Mouse (Mus musculus) adrenal gland, adult (tissue): ENCODE data around the gene Acsbg1.
A peak's percentile ranks its signal among the peaks of the same experiment; 100 is the strongest.
"Not testable (repeated sequence)": the region's sequence is repeated elsewhere in the genome, so short reads cannot be mapped to it uniquely, and the experiment has no call there.

Experiments used
- DNase-seq, 2 experiments: peaks; one replicate each; pipeline ENCODE4 v3.0.0; 2022 to 2023; ENCODE audit warnings: low spot score in 1 of 2; ENCODE audit not compliant: inconsistent age in 2 of 2

Gene Acsbg1

DNA sequence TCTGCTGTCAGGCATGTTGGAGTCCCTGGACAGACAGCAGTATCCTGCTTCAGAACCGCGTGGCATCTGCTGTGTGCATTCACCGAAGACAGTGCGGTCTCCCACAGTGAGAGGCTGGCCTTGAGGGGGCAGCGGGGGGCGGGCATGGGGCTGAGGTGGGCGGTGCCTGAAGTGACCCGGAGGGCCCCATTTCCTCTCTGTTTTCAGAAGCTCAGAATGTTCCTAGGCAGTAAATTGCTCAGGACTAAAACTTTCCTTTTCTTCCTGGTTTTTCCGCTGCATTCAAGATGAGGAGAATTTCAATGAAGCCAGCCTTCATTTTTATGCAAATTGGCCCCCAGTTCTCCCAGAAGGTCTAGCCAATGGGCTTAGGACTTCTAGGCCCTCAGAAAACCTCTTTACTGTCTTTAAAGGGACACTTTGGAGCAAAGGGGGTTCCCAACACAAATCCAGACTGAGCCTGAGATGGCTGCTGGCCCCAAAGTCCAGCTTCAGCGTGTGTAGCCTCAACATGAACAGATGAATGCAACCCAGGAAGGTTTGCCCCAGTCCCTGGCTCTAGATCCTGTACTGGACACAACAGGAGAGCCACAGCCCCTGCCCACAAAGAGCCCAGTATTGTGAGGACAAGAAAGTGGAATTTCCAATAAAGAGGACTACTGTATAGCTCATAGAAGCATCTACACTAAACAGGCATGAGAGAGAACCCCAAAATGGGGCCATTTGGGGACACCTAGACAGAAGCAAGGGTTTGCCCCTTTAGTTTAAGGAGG lies at the start of gene Acsbg1:
Gene Acsbg1 (minus strand): TSS at position 266 of the 773 bp plus-strand sequence.
- DNase-seq = peak; percentile 83 to 85

DNA sequence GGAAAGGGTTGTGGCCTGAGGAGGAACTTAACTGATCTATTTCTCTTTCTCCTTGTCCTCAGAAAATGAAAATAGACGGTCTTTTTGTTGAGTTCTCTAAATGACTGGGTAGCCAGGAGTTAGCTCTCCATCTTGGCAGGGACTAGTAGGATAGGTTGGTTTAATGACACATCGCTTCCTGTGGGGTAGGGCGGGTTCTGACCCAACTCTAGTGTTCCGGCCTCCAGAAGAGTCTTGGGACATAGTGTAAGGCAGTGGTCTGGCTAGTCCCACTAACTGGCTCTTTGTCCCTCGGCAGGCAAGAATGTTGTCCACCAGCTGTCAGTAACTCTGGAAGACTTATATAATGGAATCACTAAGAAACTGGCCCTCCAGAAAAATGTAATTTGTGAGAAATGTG lies 46.4 kb upstream of the Acsbg1 start:
- no peak for DNase-seq

DNA sequence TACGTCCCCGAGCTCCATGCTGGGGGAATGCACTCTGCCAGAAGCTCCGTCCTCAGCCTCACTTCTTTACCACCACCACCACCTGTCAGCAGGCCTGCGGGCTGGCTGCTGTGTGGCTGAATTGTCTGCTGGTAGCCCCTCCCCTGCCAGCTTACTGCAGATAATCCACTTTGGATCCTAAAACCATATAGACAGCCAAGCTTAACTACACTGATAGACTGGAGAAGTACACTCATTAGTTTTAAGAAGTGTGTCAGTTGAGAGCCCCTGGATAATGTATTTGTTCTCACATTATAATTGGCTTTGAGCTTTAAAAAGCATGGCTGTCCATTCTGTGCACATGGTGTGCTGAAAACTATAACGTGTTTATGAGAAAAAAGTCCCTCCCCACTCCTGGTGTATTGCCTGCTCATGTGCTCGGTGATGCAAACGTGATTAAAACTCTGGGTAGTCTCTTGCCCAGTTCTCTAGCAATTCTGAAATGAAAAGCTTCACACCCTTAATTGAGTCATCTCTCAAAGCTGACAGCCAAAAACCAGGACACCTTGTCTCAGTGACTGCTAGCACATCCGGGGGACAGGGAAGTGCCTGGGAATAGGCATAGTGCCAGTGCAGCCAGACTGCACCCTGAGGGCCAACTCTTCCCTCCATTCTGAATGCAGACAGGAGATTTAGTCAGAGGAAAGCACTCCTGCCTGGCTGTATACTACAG lies 45.8 kb upstream of the Acsbg1 start:
- no peak for DNase-seq

DNA sequence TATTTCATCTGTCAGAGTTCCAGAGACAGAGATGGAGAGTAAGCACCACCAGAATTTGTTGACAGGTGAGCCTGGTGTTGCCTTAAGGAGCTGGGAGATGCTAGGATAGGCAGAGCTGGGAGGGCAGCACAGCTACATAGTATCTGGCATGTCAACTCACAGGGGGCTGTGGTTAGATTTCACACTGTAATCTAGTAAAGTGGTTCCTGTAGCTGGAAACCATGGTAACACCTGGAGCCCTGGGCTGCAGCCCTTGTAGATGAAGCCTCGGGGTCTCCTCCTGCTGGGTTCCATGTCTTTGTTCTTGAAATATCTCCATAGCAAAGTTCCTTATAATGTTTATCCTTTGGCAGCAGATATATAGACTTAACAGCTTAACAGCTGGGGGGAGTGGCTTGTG lies 43.9 kb upstream of the Acsbg1 start:
- no peak for DNase-seq

GRCm38 (mm10) chr9:54704361-54704760 lies 42.7 kb upstream of the Acsbg1 start:
- no peak for DNase-seq

GRCm38 (mm10) chr9:54702581-54702980 lies 40.9 kb upstream of the Acsbg1 start:
- peak in 1 of 2 experiments; percentile 56 for DNase-seq

DNA sequence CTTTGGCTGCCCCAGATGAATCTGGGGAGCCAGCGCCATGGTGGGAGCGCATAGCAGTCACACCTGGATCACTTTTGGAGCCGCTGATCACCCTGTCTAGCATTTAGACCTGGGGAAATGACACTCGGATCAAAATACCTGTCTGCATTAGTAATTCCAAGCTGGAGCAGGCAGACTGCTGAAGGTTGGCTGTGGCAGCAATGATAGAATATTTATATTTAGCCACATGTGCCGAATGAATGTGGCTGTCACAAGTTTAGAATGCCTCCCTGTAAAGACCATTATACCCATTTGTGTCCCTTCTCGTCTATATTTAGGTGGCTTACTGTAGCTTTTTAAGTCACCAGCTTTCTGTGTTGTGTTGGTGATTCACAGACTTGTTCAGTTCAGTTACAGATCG lies 39.1 kb upstream of the Acsbg1 start:
- DNase-seq = no peak

GRCm38 (mm10) chr9:54700174-54700475 lies 38.5 kb upstream of the Acsbg1 start:
- no peak for DNase-seq

GRCm38 (mm10) chr9:54699345-54700173 lies 37.9 kb upstream of the Acsbg1 start:
- peak; percentile 89 to 96 for DNase-seq

GRCm38 (mm10) chr9:54699087-54699344 lies 37.3 kb upstream of the Acsbg1 start:
- DNase-seq = no peak

DNA sequence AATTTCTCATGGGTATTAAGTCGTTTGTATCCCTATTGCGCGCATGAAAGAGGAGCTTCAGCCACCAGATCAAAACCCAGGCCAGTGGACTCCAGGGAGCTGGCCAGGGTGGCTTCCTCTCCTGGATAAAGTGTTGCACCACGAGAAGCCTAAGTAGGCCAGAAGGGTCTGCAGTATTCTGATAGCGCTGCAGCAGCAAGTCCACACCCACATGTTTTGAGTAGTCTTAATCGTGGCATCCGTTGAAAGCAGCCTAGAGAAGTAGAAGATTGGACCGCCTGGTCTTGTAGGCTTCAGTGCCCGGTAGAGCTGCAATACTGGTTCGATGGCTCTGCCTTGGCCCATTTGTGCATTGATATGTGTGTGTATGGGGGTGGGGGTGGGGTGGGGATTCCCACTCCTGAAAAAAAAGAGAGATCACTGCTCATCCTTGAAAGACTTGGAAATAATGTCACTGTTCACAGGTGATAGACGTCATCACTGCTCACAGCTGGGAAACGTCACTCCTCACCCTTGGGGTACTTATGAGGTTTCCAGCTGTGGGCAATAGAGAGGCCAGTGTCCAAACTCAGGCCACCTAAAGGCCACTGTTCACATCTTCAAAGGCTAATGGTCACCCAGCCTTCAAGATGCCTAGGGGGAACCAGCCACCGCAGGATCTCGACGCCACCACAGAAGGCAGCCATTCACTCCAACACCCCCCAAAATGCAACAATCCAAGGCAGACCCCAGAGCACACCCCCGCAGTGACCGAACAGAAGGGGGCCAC lies 36.8 kb upstream of the Acsbg1 start, which contains the start of gene Dnaja4:
Gene Dnaja4 (plus strand): TSS at position 556 of the 769 bp plus-strand sequence.
- no peak for DNase-seq

DNA sequence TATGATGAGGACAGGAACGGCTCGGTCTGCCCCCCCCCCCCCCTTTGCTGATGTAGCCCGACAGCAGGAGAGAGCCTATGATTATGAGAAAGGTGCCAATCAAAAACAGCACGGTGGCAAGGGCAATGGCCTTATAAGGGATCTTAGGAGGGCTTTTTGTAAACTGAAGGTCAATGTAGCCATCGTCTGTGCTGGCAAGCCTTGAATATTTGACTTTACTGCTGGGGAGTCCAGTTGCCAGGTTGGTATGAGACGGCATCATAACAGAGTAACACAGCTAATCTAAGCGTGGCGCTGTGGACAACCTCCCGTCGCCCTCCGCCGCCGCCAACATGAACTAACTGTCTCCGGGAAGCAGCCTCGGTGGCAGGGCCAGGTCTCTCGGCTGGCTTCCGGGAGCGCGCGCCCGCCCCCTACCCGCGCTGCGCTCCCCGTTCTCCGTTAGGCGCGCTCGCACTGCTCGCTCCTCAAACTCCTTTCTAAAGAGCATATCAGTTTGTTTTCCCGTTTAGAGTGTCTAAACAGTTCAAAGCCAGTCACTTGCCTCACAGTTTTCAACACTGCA lies 29.7 kb upstream of the Acsbg1 start:
- peak; percentile 48 to 75 for DNase-seq

DNA sequence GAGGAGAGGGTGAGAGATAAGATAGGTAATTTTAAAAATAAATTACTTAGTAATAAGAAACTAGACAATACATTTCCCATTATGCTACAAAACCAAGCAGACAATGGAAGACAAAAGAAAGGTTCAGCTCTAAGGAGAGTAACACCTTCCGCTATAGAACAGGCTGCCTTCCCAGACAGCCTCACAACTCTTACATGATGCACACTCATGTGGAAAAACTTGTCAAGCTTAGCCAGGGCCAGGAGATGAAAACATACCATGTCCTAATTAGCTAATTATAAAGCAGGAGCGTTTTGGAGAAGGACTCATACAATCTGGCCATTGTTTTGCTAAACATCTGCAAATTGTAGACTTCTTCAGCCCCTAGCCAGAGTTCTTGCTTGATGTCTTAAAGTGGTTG lies 29.0 kb upstream of the Acsbg1 start:
- DNase-seq = not testable (repeated sequence)

DNA sequence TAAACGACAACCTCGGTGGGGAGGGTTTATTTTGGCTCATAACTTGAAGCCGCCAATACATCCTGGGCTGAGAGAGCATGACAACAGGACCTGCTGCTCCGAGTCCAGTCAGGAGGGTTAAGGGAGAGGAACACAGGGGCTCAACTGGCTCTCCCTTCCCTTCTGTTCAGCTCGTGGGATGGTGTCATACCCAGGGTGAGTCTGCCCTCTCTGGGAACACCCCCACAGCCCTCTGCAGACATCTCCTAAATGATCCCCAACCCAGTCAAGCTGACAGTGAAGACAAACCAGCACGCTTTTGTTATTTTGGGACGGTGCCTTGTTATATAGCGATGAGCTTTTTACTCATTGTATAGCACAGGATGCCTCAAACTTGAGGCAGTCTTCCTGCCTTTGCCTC lies 27.8 kb upstream of the Acsbg1 start:
- DNase-seq = no peak

GRCm38 (mm10) chr9:54687246-54688236 lies 25.9 kb upstream of the Acsbg1 start:
- DNase-seq = no peak

DNA sequence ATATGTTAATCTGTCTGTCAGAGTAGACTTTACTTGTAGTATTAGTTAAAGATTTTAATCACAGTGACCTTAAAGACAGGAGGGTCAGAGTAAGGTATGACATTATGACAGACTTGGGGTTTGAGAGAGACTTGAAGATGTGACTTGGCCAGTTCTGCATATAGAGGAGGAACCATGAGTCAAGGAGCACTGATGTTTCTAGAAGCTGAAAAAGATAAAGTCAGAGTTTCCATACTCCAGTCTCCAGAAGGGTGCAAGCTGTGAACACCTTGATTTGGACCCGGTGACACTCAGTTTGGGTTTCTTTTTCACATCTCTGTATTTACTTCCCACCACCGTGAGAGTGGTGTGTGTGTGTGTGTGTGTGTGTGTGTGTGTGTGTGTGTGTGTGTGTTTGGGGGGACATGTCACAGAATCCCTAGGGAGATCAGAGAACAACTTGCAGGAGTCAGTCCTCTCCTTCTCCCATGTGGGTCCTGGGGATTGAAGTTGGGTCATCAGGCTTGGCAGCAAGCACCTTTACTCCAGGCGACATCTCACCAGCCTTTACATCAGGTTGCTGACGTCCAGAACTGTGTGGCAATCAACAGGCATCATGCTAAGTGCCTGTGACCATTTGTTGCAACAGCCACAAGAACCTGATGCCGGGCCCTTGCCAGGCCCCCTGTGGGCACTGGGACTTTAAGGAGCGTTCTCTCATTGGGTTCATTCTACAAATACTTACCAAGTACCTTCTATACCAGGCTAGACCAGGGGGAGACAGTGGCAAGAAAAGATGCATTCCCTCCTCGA lies 22.3 kb upstream of the Acsbg1 start:
- DNase-seq = no peak

DNA sequence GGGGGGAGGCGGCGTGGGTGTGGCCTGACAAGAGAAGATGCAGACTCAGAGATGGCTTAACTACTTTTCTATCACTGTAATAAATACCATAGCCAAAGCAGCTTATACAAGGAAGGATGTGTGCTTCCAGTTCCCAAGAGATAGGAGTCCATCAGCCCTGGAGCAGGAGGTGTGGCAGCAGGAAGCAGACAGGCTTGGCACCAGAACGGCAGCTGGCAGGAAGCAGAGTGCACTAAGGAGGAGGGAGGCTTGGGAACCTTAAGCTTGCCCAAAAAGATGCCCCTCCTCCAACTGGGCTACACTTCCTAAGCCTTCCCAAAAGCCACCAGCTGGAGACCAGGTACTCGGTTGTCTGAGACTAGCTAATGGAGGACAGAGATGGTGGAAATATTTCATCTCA lies 21.2 kb upstream of the Acsbg1 start:
- DNase-seq = peak in 1 of 2 experiments; percentile 19

- DNase-seq = peak; percentile 85 to 95
Observed at GRCm38 (mm10) chr9:54676531-54676986, 14.9 kb upstream of the Acsbg1 start.

- peak in 1 of 2 experiments; percentile 18 for DNase-seq
Observed at GRCm38 (mm10) chr9:54673887-54674286, 12.2 kb upstream of the Acsbg1 start.
